1 mouse cellular context compared by ENCODE assay signal in the genomic region with DNA sequence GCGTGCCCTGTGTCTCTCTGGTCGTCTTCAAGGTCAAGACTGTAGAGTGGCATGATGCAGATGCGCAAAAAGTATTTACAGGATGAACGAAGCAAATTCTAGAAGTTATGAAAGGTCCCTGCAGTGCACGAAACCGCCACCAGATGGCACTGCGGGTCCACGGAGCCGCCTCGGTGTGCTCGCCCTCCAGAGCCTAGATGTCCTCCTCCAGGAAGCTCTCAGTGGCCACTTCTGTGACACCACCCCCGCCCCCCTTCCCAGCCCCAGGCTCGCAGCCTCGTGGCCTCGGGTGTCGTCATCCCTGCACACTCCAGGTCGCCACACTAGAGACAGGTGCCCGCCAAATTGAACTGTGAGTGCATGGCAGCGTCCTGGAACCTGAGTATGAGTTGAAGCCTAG.
A peak's percentile ranks its signal among the peaks of the same experiment; 100 is the strongest.
TF ChIP-seq lines count a peak whose summit lies in the region.

No protein-coding gene starts in this region.

TF ChIP-seq in CH12.LX, 34 proteins besides CTCF, POLR2A, EP300 and RAD21 (continued from another document):
- no peak for TF ChIP-seq CHD1 (IDR thresholded peaks at IDR 0.05; ENCODE audit: low read depth, low read length)
- no peak for TF ChIP-seq UBTF (IDR thresholded peaks at IDR 0.05; ENCODE audit: low read depth, low read length)
- TF ChIP-seq JUN (IDR thresholded peaks at IDR 0.05; ENCODE audit: insufficient read depth, low read depth, low read length): no peak
- no peak for TF ChIP-seq TBP (conservative IDR thresholded peaks at IDR 0.05; ENCODE audit: low read depth, low read length)
- no peak for TF ChIP-seq ZMIZ1 (IDR thresholded peaks at IDR 0.05; ENCODE audit: low read depth, low read length)
- peak; percentile 42; the same call in 1 of the 2 replicates for TF ChIP-seq MEF2A (IDR thresholded peaks at IDR 0.05; ENCODE audit: borderline replicate concordance, low read depth, low read length)
- TF ChIP-seq BHLHE40 (IDR thresholded peaks at IDR 0.05; ENCODE audit: low read depth, low read length): 0 out of 2 replicates have a peak, but pooled peaks have one; percentile 16
- TF ChIP-seq MXI1 (IDR thresholded peaks at IDR 0.05; ENCODE audit: low read depth, low read length): peak; percentile 65; the same call in 1 of the 2 replicates
- TF ChIP-seq ETS1 (conservative IDR thresholded peaks at IDR 0.05; ENCODE audit: low read depth, low read length): no peak
- TF ChIP-seq E2F4 (IDR thresholded peaks at IDR 0.05; ENCODE audit: insufficient replicate concordance, low read depth, low read length): 0 out of 2 replicates have a peak, but pooled peaks have one; percentile 52
- TF ChIP-seq JUND (conservative IDR thresholded peaks at IDR 0.05; ENCODE audit: low read depth, low read length): 0 out of 2 replicates have a peak, but pooled peaks have one; percentile 20
- peak; percentile 26; the same call in 1 of the 2 replicates for TF ChIP-seq TCF12 (IDR thresholded peaks at IDR 0.05; ENCODE audit: low read depth, low read length)
- peak; percentile 55 for TF ChIP-seq ZC3H11A (IDR thresholded peaks at IDR 0.05; ENCODE audit: low read depth, low read length)
- TF ChIP-seq PAX5 (IDR thresholded peaks at IDR 0.05; ENCODE audit: low read length): no peak
- TF ChIP-seq GABPA (IDR thresholded peaks at IDR 0.05; ENCODE audit: insufficient replicate concordance, low read depth, low read length): no peak
- TF ChIP-seq NELFE (IDR thresholded peaks at IDR 0.05; ENCODE audit: low read depth, low read length): peak; percentile 66
- no peak for TF ChIP-seq USF1 (IDR thresholded peaks at IDR 0.05; ENCODE audit: low read depth, low read length)
- 0 out of 2 replicates have a peak, but pooled peaks have one; percentile 39 for TF ChIP-seq MAZ (IDR thresholded peaks at IDR 0.05; ENCODE audit: low read depth, low read length)
- no peak for TF ChIP-seq USF2 (conservative IDR thresholded peaks at IDR 0.05; ENCODE audit: low read depth, low read length)
- TF ChIP-seq KAT2A (IDR thresholded peaks at IDR 0.05; ENCODE audit: insufficient replicate concordance, low read length): no peak
- 0 out of 2 replicates have a peak, but pooled peaks have one; percentile 30 for TF ChIP-seq CHD2 (IDR thresholded peaks at IDR 0.05; ENCODE audit: low read length)
- TF ChIP-seq MAX (IDR thresholded peaks at IDR 0.05; ENCODE audit: low read length): peak; percentile 73
- TF ChIP-seq ZNF384 (IDR thresholded peaks at IDR 0.05; ENCODE audit: low read depth, low read length): 0 out of 2 replicates have a peak, but pooled peaks have one; percentile 24
- TF ChIP-seq MYC (IDR thresholded peaks at IDR 0.05; ENCODE audit: low read depth, low read length): 0 out of 2 replicates have a peak, but pooled peaks have one; percentile 38
- TF ChIP-seq NRF1 (IDR thresholded peaks at IDR 0.05; ENCODE audit: low read depth, low read length): peak; percentile 41
- peak; percentile 41; the same call in 1 of the 2 replicates for TF ChIP-seq HCFC1 (IDR thresholded peaks at IDR 0.05; ENCODE audit: low read depth, low read length)
- no peak for TF ChIP-seq POLR2AphosphoS2 (IDR thresholded peaks at IDR 0.05; ENCODE audit: low read depth, low read length)
- TF ChIP-seq IRF4 (IDR thresholded peaks at IDR 0.05; ENCODE audit: low read depth, low read length): peak; percentile 54
